Mouse (Mus musculus) embryonic facial prominence, embryonic 15.5 days (tissue): ENCODE data around the gene Wsb2. TPM values are rescaled to one million over a fixed set of nuclear protein-coding genes. Genes with fewer than 3 reads are reported as not detected.
A peak's percentile ranks its signal among the peaks of the same experiment; 100 is the strongest.

Experiments used
- ATAC-seq: fragments of 200-750 bp; cut with Nextera tagmentation; 2 replicates; pipeline ENCODE4 v1.8.0; 2017; ENCODE audit warnings: low read depth, moderate TSS enrichment; ENCODE audit not compliant: insufficient number of reproducible peaks, low FRiP score, low TSS enrichment
- H3K27ac ChIP-seq: fragments of 300-500 bp; sonication (generic); replicated peaks from 2 replicates; pipeline ENCODE4 v1.5.1; 2015; ENCODE audit warnings: mild to moderate bottlenecking, inconsistent platforms
- H3K27me3 ChIP-seq: fragments of 300-500 bp; sonication (generic); 2 replicates; pipeline ENCODE4 v1.6.1; 2015; ENCODE audit warnings: inconsistent platforms
- H3K36me3 ChIP-seq: fragments of 300-500 bp; sonication (generic); 2 replicates; pipeline ENCODE4 v1.6.1; 2015; ENCODE audit warnings: mild to moderate bottlenecking, inconsistent platforms
- H3K4me1 ChIP-seq: fragments of 300-500 bp; sonication (generic); 2 replicates; pipeline ENCODE4 v1.6.1; 2015; ENCODE audit warnings: inconsistent platforms
- H3K4me2 ChIP-seq: fragments of 300-500 bp; sonication (generic); replicated peaks from 2 replicates; pipeline ENCODE4 v1.6.1; 2015; ENCODE audit warnings: mild to moderate bottlenecking, inconsistent platforms
- H3K4me3 ChIP-seq: fragments of 300-500 bp; sonication (generic); replicated peaks from 2 replicates; pipeline ENCODE4 v1.5.1; 2015; ENCODE audit warnings: mild to moderate bottlenecking, inconsistent platforms
- H3K9ac ChIP-seq: fragments of 300-500 bp; sonication (generic); 2 replicates; pipeline ENCODE4 v1.6.1; 2015; ENCODE audit warnings: inconsistent platforms
- H3K9me3 ChIP-seq: fragments of 300-500 bp; sonication (generic); replicated peaks from 2 replicates; pipeline ENCODE4 v1.6.1; 2016; ENCODE audit warnings: inconsistent platforms
- WGBS: fragments of 180-500 bp; shearing (Covaris S2); methylation state at CpG from one replicate; pipeline ENCODE4 v1.1.7; 2015; 5-methylcytosine and 5-hydroxymethylcytosine counted together
- polyA plus RNA-seq: library from polyadenylated mRNA; unstranded; fragments of >200 nt; fragmentation: Nextera tagmentation; extraction: Ambion mirVana; gene quantifications from 2 replicates; pipeline ENCODE4 v1.2.1, GENCODE M21; 2015

Gene Wsb2
- polyA plus RNA-seq, 1 experiment from 2014 or later, result 80.3 TPM

- Histone ChIP-seq H3K4me3 (peak overlapping the region; percentile 58), H3K4me2 (peak overlapping the region; percentile 98), H3K27ac (no peak overlapping the region), H3K4me1 (peaks cover 14% of the 10 kb centered on the region), H3K27me3 (peaks cover 56% of the 10 kb centered on the region), H3K9me3 (no peaks in the 10 kb centered on the region), H3K9ac (no peak overlapping the region), H3K36me3 (no peaks in the 10 kb centered on the region)
- ATAC-seq, result no peak
- WGBS, result 3% methylated on average over 10 of the region's 10 CpGs
Measured at GRCm38 (mm10) chr5:117414611-117415010, 57.5 kb downstream of the Wsb2 start.

DNA sequence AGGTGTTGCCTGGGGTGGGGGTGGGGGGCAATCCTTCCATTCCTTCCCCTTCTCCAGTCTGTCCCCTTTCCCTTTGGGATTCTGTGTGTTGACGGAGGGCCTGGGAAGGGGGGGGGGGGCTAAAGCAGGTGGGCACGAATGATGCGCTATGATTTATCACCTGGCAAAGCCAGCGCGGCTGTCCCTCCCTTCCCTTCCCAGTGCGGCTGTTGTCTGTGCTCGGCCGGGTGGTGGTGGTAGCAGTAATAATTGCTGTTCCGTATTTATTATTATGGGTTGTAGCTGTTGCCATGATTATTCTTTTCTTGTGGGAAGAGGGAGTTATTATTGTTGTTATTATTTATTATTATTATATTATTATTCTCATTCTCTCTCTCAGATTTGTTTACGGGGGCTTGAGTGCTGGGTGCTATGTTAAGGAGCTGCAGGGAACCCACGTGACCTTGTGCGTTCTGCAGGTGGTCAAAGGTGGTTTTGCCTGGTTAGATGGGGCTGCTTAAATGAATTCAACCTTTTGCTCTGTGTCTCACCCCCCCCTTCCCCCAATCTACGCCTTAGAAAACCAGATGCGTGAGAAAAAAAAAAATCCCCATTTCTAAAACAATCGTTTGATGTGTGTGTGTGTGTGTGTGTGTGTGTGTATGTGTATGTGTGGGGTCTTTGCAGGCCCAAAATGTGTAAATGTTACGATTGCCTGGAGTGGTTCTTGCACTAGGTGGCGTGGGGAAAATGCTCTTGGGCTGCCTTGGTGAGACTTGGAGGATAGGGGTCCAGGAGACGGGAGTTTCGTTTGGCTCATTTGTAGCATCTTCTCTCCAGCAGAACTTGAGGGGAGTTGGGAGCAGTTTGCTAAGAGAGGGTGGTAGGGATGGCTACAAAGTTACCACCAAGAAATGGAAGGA lies 58.2 kb downstream of the Wsb2 start:
- Histone ChIP-seq H3K4me1 (peaks cover 14% of the 10 kb centered on the region), H3K4me2 (no peak overlapping the region), H3K27ac (no peak overlapping the region), H3K4me3 (0 out of 2 replicates have a peak overlapping the region, but pooled peaks have one; percentile 58), H3K9ac (no peak overlapping the region), H3K27me3 (peaks cover 56% of the 10 kb centered on the region), H3K36me3 (no peaks in the 10 kb centered on the region), H3K9me3 (no peaks in the 10 kb centered on the region)
- 23% methylated on average over 19 of the region's 19 CpGs for WGBS
- ATAC-seq, result no peak

DNA sequence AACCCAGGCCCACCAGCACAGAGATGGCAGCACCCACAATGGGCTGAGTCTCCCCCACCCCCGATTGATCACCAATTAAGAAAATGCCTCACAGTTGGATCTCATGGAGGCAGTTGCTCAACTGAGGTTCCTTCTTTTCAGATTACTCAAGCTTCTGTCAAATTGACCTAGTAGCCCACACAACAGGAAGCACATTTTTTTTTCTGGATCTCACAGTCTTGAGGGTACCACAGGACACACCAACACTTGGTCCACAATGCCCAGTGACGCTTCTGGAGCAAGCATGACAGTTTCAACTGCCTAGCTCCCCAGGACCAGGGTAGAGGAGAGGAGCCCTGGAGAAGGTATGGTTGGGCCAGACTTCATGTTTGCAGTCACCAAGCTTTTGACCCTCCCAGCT lies 60.3 kb downstream of the Wsb2 start:
- peaks cover 44% of the 10 kb centered on the region for H3K27me3 ChIP-seq

More for the DNA sequence above, 60.3 kb downstream of the Wsb2 start:
- no peaks in the 10 kb centered on the region for H3K9me3 ChIP-seq
- H3K4me2 ChIP-seq, result no peak overlapping the region
- peaks cover 14% of the 10 kb centered on the region for H3K4me1 ChIP-seq
- H3K4me3 ChIP-seq, result no peak overlapping the region
- H3K36me3 ChIP-seq, result no peaks in the 10 kb centered on the region
- ATAC-seq, result no peak
- H3K9ac ChIP-seq, result no peak overlapping the region
- WGBS, result 74% methylated on average over 2 of the region's 2 CpGs
- H3K27ac ChIP-seq, result no peak overlapping the region

Other genes starting within 250 kb of the Wsb2 start
- gene Suds3, start 241.2 kb upstream of the Wsb2 start, polyA plus RNA-seq, result 75.1 and 80.1 TPM in 2 replicates
- 19.9 and 22.3 TPM in 2 replicates for gene Taok3, start 237.2 kb upstream of the Wsb2 start, polyA plus RNA-seq
- 714 and 731 TPM in 2 replicates for gene Pebp1, start 69.7 kb upstream of the Wsb2 start, polyA plus RNA-seq
- 11.2 and 14.4 TPM in 2 replicates for gene Vsig10, start 38.2 kb upstream of the Wsb2 start, polyA plus RNA-seq
- 77.6 and 83.6 TPM in 2 replicates for gene Rfc5, start 31.7 kb downstream of the Wsb2 start, polyA plus RNA-seq
- gene Ksr2, start 56.7 kb downstream of the Wsb2 start, polyA plus RNA-seq, result 0.88 and 1.1 TPM in 2 replicates